Mouse (Mus musculus) heart, embryonic 12.5 days (tissue): ENCODE measurements at regions not wholly inside any gene's neighbourhood (a gene's known extent, or its start where the extent isn't known, plus 50 kb on each side); places are given as distances from the start of the nearest gene placed in this dataset.

Source experiments
- ATAC-seq: fragments of 200-750 bp; cut with Nextera tagmentation; 2 replicates; pipeline ENCODE4 v1.8.0; 2017; ENCODE audit warnings: moderate TSS enrichment, moderate library complexity; ENCODE audit not compliant: insufficient number of reproducible peaks, low FRiP score
- H3K27ac ChIP-seq: fragments of 300-500 bp; sonication (generic); 2 replicates; pipeline ENCODE4 v1.5.1; 2016; ENCODE audit warnings: mild to moderate bottlenecking, moderate library complexity; ENCODE audit not compliant: poor library complexity, severe bottlenecking
- H3K27me3 ChIP-seq: fragments of 300-500 bp; sonication (generic); replicated peaks from 2 replicates; pipeline ENCODE4 v1.6.1; 2016; ENCODE audit warnings: mild to moderate bottlenecking, moderate library complexity
- H3K36me3 ChIP-seq: fragments of 300-500 bp; sonication (generic); 2 replicates; pipeline ENCODE4 v1.6.1; 2016; ENCODE audit warnings: mild to moderate bottlenecking, moderate library complexity
- H3K4me1 ChIP-seq: fragments of 300-500 bp; sonication (generic); replicated peaks from 2 replicates; pipeline ENCODE4 v1.6.1; 2016; ENCODE audit warnings: mild to moderate bottlenecking
- H3K4me2 ChIP-seq: fragments of 300-500 bp; sonication (generic); 2 replicates; pipeline ENCODE4 v1.6.1; 2016; ENCODE audit warnings: mild to moderate bottlenecking, moderate library complexity
- H3K4me3 ChIP-seq: fragments of 300-500 bp; sonication (generic); 2 replicates; pipeline ENCODE4 v1.5.1; 2016; ENCODE audit warnings: mild to moderate bottlenecking
- H3K9ac ChIP-seq: fragments of 300-500 bp; sonication (generic); 2 replicates; pipeline ENCODE4 v1.6.1; 2016; ENCODE audit warnings: mild to moderate bottlenecking, moderate library complexity
- H3K9me3 ChIP-seq: fragments of 300-500 bp; sonication (generic); replicated peaks from 2 replicates; pipeline ENCODE4 v1.6.1; 2016; ENCODE audit warnings: mild to moderate bottlenecking, moderate library complexity
- WGBS: fragments of 180-500 bp; shearing (Covaris S2); methylation state at CpG from one replicate; pipeline ENCODE4 v1.1.7; 2016; 5-methylcytosine and 5-hydroxymethylcytosine counted together

GRCm38 (mm10) chr10:21755717-21756116 is 126.3 kb upstream of the Sgk1 start:
- H3K9ac ChIP-seq: no peak overlapping the region

DNA sequence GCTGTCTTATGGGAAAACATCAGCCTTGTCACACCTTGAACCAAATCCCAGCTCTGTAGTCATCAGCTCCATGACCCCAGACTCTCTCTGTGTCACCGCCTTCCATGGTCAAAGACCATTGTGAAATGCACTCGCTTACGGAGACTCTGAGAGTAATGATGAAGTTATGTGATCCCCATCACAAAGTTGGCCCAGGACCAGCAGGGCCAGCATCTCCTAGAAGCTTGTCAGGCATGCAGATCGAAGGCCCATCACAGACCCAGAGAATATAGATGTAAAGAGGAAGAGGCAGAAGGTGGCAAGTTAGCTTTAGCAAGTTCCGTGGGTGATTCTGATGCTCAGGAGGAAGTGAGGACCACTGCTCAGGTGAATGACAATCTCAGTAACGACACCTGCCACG is 125.2 kb upstream of the Sgk1 start:
- H3K4me1 ChIP-seq: no peaks in the 10 kb centered on the region
- H3K9ac ChIP-seq: no peak overlapping the region
- H3K36me3 ChIP-seq: no peaks in the 10 kb centered on the region
- H3K27me3 ChIP-seq: no peaks in the 10 kb centered on the region
- H3K27ac ChIP-seq: no peak overlapping the region
- no peak for ATAC-seq
- no peak overlapping the region for H3K4me2 ChIP-seq
- 88% methylated on average over 7 of the region's 7 CpGs for WGBS
- no peaks in the 10 kb centered on the region for H3K9me3 ChIP-seq
- no peak overlapping the region for H3K4me3 ChIP-seq

More at GRCm38 (mm10) chr10:21755717-21756116, 126.3 kb upstream of the Sgk1 start:
- Histone ChIP-seq H3K4me3 (no peak overlapping the region), H3K27me3 (no peaks in the 10 kb centered on the region), H3K36me3 (no peaks in the 10 kb centered on the region), H3K9me3 (no peaks in the 10 kb centered on the region), H3K4me2 (no peak overlapping the region), H3K27ac (no peak overlapping the region), H3K4me1 (no peaks in the 10 kb centered on the region)
- 82% methylated on average over 4 of the region's 4 CpGs for WGBS
- ATAC-seq: no peak

GRCm38 (mm10) chr10:21758122-21758521 is 123.9 kb upstream of the Sgk1 start:
- no peak overlapping the region for H3K27ac ChIP-seq
- WGBS: 81% methylated on average over 6 of the region's 6 CpGs

DNA sequence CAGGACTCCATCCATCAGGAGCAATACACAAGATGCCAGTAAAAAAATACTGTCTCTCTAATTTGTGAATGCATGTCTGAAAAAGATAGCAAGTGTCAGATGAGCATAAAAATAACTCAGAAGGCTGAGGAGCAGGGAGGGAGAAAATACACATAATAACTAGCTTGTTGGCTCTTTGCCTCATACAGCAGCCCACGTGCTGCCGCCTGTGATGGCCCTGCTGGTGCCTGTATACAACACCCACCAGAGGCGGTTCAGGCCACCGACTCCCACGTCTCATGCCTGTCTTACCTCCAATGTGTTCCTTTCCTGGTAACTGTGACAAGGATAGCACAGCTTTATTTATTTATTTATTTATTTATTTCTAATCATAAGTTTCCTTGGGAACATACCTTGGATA is 119.5 kb upstream of the Sgk1 start:
- Histone ChIP-seq H3K9ac (no peak overlapping the region), H3K27ac (no peak overlapping the region), H3K4me1 (no peaks in the 10 kb centered on the region), H3K27me3 (no peaks in the 10 kb centered on the region), H3K4me3 (no peak overlapping the region), H3K4me2 (no peak overlapping the region), H3K36me3 (no peaks in the 10 kb centered on the region), H3K9me3 (no peaks in the 10 kb centered on the region)
- 88% methylated on average over 5 of the region's 5 CpGs for WGBS
- ATAC-seq: no peak

More at GRCm38 (mm10) chr10:21758122-21758521, 123.9 kb upstream of the Sgk1 start:
- H3K27me3 ChIP-seq: no peaks in the 10 kb centered on the region
- H3K9me3 ChIP-seq: no peaks in the 10 kb centered on the region
- no peak for ATAC-seq
- no peak overlapping the region for H3K4me3 ChIP-seq
- no peak overlapping the region for H3K9ac ChIP-seq
- H3K36me3 ChIP-seq: no peaks in the 10 kb centered on the region
- no peaks in the 10 kb centered on the region for H3K4me1 ChIP-seq
- no peak overlapping the region for H3K4me2 ChIP-seq

DNA sequence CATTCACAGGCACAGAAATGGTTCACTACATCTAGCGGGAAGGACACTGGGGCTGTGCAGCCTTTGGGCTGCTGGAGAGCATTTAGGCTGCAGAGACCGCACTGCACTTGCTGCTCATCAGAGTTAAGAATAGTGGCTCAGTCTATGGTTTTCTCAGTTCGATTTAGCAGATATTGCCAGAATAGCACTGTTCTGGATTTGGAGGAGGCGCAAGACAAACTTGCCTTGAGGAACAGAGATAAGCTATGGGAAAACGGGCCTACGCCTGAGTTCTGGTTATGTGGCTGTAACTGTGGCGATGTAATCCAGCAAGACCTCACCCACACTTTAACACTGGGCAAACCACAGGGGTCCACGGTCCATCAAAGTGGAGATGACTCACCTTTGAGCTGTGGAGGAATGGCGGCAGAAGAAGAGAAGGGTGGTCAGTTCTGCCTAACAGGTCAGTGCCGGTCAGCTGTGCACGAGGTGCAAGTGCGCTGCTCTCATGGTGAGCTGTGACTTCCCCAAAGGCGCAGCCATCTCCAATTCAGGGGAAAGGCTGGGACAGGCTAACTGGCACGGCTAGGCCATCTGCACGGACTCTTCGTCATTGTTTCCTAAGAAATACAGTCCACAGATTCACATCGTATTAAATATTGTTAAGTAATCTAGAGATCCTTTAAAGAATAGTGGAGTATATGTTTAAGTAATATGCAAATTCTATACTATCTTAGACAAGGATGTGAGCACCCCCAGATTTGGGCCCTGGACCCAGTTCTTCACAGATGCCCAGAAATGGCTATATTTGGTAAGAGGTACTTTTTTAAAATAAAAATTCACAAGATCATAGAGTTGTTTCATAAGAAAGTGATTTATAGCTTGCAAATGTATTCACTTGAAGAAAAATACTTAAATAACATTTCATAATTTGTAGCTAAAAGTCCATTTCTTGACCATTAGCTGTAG is 118.7 kb upstream of the Sgk1 start:
- H3K27ac ChIP-seq: no peak overlapping the region
- no peak for ATAC-seq
- no peak overlapping the region for H3K9ac ChIP-seq
- H3K4me3 ChIP-seq: no peak overlapping the region
- WGBS: 88% methylated on average over 17 of the region's 17 CpGs
- no peaks in the 10 kb centered on the region for H3K27me3 ChIP-seq
- H3K4me1 ChIP-seq: no peaks in the 10 kb centered on the region
- no peaks in the 10 kb centered on the region for H3K9me3 ChIP-seq
- no peak overlapping the region for H3K4me2 ChIP-seq
- H3K36me3 ChIP-seq: no peaks in the 10 kb centered on the region

- Histone ChIP-seq H3K4me1 (no peaks in the 10 kb centered on the region), H3K4me3 (no peak overlapping the region), H3K9ac (no peak overlapping the region), H3K27ac (no peak overlapping the region), H3K4me2 (no peak overlapping the region), H3K27me3 (no peaks in the 10 kb centered on the region), H3K36me3 (no peaks in the 10 kb centered on the region), H3K9me3 (no peaks in the 10 kb centered on the region)
- no peak for ATAC-seq
- WGBS: 81% methylated on average over 8 of the region's 8 CpGs
These were observed 117.9 kb upstream of the Sgk1 start for GRCm38 (mm10) chr10:21764090-21764489.

- Histone ChIP-seq H3K9ac (no peak overlapping the region), H3K4me3 (no peak overlapping the region), H3K9me3 (no peaks in the 10 kb centered on the region), H3K4me2 (no peak overlapping the region), H3K4me1 (no peaks in the 10 kb centered on the region), H3K27ac (no peak overlapping the region), H3K27me3 (no peaks in the 10 kb centered on the region), H3K36me3 (no peaks in the 10 kb centered on the region)
- 71% methylated on average over 13 of the region's 13 CpGs for WGBS
- no peak for ATAC-seq
These were observed 117.1 kb upstream of the Sgk1 start for GRCm38 (mm10) chr10:21764891-21765290.

- H3K9me3 ChIP-seq: no peaks in the 10 kb centered on the region
- WGBS: 81% methylated on average over 4 of the region's 4 CpGs
- H3K36me3 ChIP-seq: no peaks in the 10 kb centered on the region
- no peak for ATAC-seq
- no peak overlapping the region for H3K4me2 ChIP-seq
- H3K4me1 ChIP-seq: no peaks in the 10 kb centered on the region
- no peaks in the 10 kb centered on the region for H3K27me3 ChIP-seq
- H3K4me3 ChIP-seq: no peak overlapping the region
- no peak overlapping the region for H3K27ac ChIP-seq
- H3K9ac ChIP-seq: no peak overlapping the region
These were observed 108.4 kb upstream of the Sgk1 start for GRCm38 (mm10) chr10:21773548-21773947.

- Histone ChIP-seq H3K9ac (no peak overlapping the region), H3K4me2 (no peak overlapping the region), H3K27ac (no peak overlapping the region), H3K4me1 (no peaks in the 10 kb centered on the region), H3K36me3 (no peaks in the 10 kb centered on the region), H3K27me3 (no peaks in the 10 kb centered on the region), H3K9me3 (no peaks in the 10 kb centered on the region), H3K4me3 (no peak overlapping the region)
- 77% methylated on average over 5 of the region's 5 CpGs for WGBS
- ATAC-seq: no peak
These were observed 106.5 kb upstream of the Sgk1 start for GRCm38 (mm10) chr10:21775441-21775840.

DNA sequence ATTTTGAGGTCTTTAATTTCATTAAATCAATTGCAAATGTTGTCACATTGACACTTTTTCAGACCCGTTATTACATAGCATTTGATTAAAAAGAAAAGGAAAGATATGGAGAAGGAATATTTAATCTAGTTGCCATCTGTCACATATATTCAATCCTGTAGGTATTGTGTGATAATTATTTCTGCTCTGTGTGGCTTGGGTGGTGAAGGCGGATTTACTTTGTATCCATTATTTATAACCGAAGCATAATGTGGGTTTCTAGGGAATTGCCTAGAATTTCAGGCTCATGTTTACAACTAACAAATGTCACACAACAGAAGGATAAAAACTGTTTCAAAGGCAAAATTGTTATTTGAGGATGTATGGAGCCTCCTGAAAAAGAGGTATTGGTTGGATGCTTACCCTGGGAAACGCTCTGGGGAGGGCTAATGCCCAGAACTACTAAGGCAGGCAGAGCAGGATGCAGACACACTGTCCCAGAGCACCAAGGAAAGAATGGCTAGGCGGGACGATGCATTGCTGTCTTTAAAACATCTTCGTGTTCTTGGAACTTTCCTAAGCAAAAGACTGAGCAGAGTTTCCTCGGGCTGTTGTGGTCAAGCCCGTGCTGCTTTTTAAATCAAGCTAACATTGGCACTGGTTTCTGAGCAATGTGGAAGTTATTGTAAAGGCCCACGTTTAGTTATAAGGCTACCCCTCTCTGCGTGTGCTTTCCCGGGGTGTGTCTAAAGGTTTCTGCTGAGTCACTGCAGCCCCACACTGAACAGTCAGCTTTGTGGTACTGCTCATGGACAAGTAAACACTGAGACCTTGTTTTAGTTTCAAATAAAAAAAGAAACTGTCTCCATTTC is 105.8 kb upstream of the Sgk1 start:
- Histone ChIP-seq H3K4me2 (no peak overlapping the region), H3K27ac (no peak overlapping the region), H3K27me3 (no peaks in the 10 kb centered on the region), H3K9ac (no peak overlapping the region), H3K4me1 (no peaks in the 10 kb centered on the region), H3K4me3 (no peak overlapping the region), H3K36me3 (no peaks in the 10 kb centered on the region), H3K9me3 (no peaks in the 10 kb centered on the region)
- WGBS: 63% methylated on average over 12 of the region's 12 CpGs
- ATAC-seq: no peak

GRCm38 (mm10) chr10:21776762-21777080 is 105.3 kb upstream of the Sgk1 start:
- Histone ChIP-seq H3K4me1 (no peaks in the 10 kb centered on the region), H3K27me3 (no peaks in the 10 kb centered on the region), H3K4me2 (no peak overlapping the region), H3K36me3 (no peaks in the 10 kb centered on the region), H3K9me3 (no peaks in the 10 kb centered on the region), H3K27ac (no peak overlapping the region), H3K9ac (no peak overlapping the region), H3K4me3 (no peak overlapping the region)
- WGBS: 79% methylated on average over 8 of the region's 8 CpGs
- no peak for ATAC-seq
